Mouse (Mus musculus): ENCODE results near the gene Olfr1284.
"Not testable (repeated sequence)": the region's sequence is repeated elsewhere in the genome, so short reads cannot be mapped to it uniquely, and the experiment has no call there.

Gene Olfr1284

DNA sequence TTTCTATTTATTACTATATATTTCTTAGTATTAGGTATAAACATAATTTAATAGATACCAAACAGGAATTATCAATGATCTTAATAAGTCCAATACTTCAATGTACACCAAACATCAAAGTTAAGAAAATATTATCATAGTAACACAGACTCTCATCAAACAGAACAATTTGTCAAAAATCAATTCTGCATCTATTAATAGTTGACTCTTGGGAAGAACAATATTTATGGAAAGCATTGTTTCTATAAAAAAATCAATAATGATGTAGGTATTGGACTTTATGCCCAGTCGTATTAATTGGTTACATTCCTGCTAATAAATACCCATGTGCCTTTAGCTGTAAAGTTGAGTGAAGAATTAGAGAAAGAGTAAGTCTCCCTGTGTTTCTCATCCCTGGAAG, at the start of gene Olfr1284:
Gene Olfr1284 (plus strand): TSS at position 301 of the 400 bp plus-strand sequence.
- in situ Hi-C loops (cut with MboI; ENCODE audit: unreplicated experiment in 2 of 2), result no loop called here

DNA sequence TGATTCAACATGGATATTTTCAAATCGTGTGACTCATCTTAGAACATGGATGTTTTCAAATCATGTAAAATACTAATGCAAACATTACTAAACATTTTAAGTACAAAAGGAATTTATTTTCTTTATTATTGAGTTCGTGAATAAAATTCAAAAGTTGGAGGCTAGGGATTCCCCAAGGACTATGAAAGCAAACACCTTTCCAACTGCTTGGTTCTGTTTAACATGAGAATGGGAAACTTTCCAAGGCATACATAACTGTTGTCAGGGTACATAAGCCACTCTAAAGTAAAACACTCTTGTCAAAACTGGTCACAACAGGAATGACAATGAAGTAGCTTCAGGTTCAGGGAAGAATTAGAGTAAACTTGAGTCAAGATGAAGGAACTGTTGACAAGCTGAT, 49.1 kb upstream of the Olfr1284 start, which contains the start of gene Olfr1281:
Gene Olfr1281 (plus strand): TSS at position 301 of the 400 bp plus-strand sequence.
- in situ Hi-C loops (cut with MboI; ENCODE audit: unreplicated experiment in 2 of 2), result no loop called here

GRCm38 (mm10) chr2:111333721-111334120, 41.6 kb upstream of the Olfr1284 start:
- in situ Hi-C loops (cut with MboI; ENCODE audit: unreplicated experiment in 2 of 2), result not testable (repeated sequence)

GRCm38 (mm10) chr2:111335976-111336375, 39.3 kb upstream of the Olfr1284 start, which contains the start of gene Olfr1282:
Olfr1282 (minus strand) TSS chr2:111336076.
- in situ Hi-C loops (cut with MboI; ENCODE audit: unreplicated experiment in 2 of 2), result no loop called here

GRCm38 (mm10) chr2:111366490-111366889, 8.8 kb upstream of the Olfr1284 start, which contains the start of gene Olfr1283:
Olfr1283 (plus strand) TSS chr2:111366790.
- in situ Hi-C loops (cut with MboI; ENCODE audit: unreplicated experiment in 2 of 2), result no loop called here

DNA sequence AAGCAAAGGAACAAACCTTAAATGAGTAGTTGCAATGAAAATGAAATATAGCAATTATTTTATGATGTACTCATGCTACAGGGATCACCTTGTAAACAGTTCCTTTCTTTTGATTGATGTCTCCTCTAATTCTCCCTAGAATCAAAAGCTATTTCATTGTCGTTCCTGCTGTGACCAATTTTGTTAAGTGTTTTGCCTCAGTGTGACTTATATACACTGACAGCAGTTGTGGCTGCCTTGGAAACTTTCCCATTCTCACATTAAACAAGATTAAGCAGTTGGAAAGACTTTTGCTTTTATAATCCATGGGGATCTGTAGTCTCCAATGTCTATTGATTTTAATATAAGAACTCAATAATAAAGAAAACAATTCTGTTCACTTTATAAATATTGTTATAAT, 47.6 kb downstream of the Olfr1284 start, which contains the start of gene Olfr1286:
Gene Olfr1286 (minus strand): TSS at position 185 of the 400 bp plus-strand sequence.
- in situ Hi-C loops (cut with MboI; ENCODE audit: unreplicated experiment in 2 of 2), result no loop called here

Measured in v-Abl transformed pro-B cells (cell line).